Mouse (Mus musculus): ENCODE measurements around the gene Oca2. TPM values are rescaled to one million over a fixed set of nuclear protein-coding genes. Genes with fewer than 3 reads are reported as not detected.
A peak's percentile ranks its signal among the peaks of the same experiment; 100 is the strongest.

Gene Oca2
- total RNA-seq, 1 experiment from 2014 or later: 8.4 TPM

DNA sequence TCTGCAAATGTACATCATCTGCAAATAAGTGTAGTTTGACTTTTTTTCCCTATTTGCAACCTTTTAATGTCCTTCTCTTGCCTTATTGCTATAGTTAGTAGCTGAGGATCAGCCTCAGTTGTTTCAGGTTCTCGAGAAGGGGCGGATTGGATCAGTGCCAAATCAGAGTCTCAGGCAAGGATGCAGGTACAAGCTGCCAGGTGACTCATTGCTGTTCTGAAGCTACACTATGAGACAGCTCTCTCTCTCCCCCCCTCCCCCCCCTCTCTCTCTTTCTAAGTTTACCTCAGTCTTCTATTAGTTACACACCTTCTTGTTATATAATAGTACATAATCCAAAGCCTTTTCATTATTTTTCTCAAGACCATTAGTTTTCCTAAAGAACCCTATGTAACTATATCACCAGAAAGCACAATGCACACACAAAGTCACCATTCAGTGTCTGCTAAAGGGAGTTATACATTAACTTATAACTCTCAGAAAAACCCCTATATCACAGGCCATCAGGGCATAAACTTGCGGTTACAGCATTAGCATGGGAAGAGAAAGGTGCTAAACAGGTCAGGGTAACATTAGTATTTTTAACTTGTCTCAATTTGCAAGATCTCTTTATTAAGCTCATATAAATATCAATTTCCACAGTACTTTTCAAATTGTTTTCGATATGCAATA, 142.3 kb downstream of the Oca2 start:
- DNase-seq: no peak

DNA sequence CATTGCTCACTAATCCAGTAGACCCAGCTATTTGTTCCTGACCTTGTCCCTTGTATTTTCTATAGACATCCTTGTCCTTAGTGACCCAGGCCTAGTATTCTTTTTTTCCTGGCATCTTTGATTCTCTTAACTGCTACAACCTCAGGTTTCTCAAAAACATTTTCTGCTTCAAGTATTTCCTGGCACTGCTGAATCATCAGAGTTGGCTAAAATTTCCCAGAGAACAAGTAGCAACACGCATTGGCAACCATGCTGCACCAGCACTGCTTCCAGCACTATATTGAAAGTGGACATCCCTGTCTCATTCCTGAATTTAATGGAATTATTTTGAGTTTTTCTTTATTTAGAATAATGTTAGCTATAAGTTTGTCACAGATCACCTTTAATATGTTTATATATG, 143.1 kb downstream of the Oca2 start:
- no peak for DNase-seq

DNA sequence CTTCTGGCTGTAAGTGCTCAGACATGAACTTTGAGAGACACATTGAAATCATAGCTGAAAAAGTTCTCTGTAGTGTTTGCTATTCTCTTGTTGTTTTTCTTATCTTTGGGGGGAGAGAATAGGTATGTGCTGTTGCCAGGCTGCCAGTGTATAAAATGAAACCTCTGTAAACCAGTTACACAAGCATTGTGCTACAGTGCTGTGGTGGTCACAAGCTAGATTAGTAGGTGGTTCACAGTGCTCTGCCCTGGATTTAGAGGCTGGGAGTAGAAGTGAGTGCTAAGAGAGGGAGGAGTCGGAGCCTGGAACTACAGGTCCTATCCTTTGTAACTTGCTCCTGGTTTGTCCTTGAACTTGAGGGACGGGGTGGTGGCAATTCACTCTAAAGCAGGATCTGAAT, 148.7 kb downstream of the Oca2 start:
- DNase-seq: no peak

DNA sequence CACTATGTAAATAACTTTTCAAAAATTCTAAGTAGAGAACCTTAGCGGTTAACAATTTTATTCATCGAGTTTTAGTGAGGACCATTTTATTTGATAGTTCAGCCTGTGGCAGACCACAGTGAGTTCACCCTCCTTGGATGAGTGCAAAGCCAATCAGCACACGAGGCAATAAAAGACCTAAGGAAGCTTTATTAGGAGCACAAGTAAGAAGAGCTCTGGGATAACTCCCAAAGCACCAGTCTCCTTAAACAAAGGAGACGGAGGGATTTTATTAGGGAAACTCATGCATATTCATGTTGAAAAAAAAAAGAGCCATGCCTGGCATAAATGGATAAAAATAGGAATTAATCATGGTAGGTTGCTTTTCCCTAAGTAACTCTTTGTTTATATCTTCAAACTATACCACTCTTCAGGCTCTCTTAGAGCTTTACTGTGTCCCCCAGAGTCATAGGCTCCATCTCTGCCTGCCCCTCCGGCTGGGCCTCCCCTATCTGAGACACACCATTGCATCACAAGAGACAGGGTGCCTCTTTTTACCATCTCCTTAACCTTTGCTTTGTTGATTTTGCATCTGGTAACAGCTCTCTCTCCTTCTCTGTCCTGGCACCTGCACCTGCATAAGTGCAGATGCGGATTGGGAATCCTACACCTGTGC, 178.7 kb downstream of the Oca2 start:
- no peak for DNase-seq

DNA sequence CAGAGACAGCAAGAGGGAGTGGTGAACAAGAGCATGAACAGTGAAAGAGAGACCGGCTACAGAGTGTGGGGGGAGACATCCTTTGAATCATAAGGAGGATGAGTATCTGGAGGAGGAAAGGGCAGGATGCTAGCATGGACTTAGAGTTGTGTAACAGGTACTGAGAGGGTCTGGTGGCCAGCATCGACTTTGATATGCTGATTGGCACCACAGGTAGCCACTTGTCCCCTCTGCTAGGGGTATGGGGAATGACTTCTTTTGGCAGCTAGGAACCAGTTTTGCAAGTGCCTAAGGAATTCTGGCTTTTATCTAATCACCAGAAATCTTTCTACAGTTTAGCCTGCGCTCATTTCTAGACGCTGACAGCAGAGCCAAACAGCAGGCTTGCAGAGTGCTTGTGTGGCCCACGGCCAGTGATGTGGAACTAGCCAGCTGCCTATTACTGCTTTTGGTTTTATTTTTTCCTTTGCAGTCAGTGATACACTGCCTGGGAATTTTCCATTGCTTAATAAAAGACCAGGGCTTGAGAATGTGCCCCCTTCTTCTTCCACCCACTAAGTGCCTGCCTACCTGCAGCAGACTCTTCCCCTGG, 179.8 kb downstream of the Oca2 start:
- DNase-seq: peak; percentile 10

DNA sequence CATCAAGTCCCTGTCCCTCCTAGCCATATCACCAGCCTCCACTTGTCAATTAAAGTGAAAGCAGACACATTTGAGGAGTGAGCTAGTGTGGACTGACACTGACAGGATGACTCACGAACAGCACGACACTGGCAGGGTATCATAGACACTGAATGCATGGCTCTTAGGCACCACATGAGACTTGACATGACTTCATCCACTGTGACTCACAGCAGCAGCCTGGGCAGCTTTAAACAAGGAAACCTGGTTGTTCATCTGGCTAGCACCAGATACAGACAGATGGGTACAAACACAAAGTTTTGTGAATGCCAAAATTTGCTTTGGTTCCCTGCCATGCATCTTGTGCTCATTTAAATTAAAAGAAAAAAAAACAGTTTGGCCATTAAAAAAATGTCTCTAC, 182.4 kb downstream of the Oca2 start:
- DNase-seq: peak; percentile 15

DNA sequence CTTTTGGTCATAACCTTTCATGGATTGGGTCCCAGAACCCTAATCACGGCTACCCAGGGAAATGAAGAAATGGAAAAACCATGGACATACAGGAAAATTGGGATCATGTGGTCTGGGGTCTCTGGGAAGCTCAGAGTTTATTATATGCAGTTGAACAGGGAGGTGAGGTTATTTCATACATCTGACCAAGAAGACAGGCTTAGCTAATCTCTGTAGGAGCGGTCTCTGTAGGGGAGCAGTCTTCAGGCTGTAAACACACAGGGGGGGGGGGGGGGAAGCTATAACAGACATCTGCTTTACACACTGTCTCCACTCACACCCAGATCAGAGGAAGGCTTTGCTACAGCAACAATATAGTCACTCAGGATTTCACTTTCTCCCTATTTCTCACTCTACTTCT, 184.0 kb downstream of the Oca2 start:
- no peak for DNase-seq

DNA sequence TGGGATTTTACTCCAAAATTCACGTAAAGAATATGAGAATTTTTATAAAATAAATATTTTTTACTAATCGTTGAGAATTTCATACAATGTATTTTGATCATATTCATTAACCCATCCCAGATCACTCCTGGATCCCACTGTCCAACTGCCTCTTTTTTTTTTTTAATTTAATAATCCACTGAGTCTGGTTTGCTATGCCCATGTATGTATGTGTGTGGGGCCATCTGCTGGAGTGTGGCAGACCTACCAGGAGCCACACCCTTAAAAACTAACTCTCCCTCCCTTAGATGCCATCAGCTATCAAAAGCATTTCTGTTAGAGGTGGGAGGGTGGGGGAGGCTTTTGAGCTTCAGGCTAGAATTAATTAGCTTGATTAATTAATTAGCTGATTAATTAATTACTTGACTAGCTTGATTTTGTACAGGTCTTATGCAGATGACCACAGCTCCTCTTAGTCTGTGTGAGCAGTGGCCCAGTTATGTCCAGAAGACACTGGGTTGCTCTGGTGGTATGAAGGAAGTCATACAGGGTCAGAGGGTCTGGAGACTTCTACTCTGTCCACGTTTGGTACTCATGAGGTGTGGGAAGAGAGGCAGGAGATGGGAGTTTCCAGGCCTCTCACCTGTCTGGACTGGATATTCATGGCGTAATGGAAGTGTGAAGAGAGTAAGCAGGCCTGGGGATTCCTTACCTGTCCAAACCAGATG, 221.4 kb downstream of the Oca2 start:
- no peak for DNase-seq

DNA sequence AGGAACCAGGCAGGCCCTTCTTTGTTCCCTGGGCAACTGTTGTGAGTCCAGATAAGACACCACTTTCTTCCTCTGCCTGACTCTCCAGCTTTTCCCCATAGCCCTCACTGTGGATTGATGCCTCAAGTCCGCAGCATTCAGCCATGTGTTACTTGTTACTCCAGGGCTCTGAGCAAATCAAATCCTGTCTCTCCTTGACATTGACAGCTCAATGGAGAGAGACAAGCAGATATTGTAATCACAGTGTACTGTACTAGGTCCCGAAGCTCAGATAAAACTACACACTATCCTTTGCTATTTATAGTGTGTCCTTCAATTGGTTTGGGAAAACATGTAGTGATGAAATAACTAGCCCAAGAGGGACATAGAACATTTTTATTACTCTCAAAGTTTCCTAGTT, 258.7 kb downstream of the Oca2 start:
- DNase-seq: peak; percentile 14

DNA sequence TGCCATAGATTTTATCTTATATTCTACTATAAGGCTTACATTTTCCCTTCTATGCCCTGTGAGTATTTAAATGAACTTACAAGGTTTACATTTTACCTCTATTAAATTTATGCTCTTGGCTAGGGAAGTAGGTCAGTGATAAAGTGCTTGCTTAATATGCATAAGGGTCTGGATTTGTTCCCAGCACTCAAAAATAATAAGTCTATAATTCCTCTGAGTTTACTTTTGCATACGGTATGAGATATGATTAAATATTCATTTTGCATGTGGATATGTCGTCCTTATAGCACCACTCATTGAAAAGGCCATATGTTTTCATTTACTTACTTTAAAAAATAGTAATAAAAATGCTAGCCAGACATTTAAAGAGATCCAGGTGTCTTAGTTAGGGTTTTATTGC, 259.8 kb downstream of the Oca2 start:
- no peak for DNase-seq

DNA sequence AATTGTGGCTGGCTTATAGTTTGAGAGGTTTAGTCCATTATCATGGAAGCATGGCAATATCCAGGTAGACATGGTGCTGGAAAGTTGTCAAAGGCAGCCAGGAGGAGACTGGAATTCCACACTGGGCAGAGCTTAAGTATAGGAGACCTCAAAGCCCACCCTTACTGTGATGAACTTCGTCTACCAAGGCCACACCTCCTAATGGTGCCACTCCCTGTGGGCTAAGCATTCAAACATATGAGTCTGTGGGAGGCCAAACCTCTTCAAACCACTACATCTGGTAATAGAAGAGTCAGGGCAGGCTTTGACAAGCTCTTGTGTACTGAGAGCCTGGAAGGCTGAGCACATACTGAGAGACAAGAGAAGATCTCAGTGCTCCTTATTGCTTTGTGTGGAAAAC, 260.2 kb downstream of the Oca2 start:
- no peak for DNase-seq

DNA sequence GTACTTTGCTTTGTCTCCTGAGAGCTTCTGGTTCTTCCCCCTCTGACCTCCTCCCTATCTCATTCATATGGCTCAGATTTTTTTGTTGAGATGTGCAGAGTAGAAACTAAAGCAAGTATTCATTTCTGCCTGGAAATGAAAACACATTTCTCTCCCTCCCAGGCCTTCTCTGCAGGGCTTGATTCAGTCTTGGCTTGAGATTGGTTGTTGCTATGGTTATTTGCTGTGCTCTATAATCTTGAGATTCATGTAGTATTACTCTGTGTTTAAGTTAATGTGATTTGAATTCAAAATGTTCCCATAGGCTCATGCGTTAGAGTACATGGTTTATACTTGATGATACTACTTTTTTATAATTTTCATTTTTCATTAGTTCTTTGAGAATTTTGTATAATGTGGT, 260.9 kb downstream of the Oca2 start:
- DNase-seq: no peak

DNA sequence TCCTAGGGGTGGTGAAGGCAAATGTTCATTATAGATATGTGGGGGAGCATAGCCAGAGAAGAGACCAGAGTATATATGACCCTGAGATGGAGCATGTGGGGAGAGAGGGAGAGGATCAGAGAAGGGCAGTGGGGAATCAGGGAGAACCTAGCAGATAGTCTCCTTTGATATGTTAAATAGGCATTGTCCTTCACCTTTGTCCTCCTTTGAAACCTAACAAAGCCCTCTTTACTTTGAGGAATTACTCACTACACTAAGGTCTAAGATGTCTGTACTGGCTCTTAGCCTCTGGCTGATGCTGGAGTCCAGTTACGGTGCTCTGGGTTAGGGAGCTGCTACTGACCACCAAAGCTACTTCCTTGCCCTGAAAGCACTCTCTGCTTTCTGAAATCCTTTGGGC, 279.0 kb downstream of the Oca2 start:
- DNase-seq: no peak

DNA sequence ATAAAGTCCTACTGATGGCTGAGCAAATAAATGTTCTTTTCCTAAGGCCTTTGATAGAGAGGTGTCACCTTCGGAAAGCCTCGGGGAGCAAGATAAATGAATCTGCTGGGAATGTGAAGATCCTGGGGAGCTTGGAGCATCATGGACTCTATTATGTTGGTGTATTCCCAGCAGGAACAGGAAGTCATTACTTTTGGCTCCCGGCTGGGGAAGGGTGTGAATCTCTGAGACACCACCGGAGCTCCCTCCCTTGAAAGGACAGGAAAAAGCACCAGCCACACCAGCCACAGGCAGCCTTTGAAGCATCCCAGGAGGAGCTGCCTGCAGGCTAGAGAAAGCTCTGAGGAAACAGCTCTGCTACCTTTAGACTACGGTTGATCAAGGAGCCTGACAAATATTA, 280.2 kb downstream of the Oca2 start:
- no peak for DNase-seq

DNA sequence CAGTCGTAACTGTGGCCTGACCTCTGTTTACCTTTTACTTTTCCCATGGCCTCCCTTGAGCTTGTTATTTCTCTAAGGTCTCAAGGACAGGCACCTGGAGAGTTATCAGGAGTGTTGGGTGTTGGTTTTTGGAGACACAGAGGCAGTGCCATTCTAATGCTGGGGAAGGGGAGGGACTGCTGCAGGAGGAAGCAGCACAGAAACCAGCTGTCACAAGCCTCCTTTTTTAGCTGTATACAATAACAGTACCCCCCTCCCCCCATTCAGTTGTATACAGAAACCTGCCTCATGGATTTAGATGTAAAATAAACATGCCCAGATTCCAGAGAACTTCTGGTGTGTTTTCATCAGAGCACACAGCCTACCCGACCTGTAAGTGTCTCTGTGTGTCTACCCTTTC, 295.3 kb downstream of the Oca2 start:
- no peak for DNase-seq

DNA sequence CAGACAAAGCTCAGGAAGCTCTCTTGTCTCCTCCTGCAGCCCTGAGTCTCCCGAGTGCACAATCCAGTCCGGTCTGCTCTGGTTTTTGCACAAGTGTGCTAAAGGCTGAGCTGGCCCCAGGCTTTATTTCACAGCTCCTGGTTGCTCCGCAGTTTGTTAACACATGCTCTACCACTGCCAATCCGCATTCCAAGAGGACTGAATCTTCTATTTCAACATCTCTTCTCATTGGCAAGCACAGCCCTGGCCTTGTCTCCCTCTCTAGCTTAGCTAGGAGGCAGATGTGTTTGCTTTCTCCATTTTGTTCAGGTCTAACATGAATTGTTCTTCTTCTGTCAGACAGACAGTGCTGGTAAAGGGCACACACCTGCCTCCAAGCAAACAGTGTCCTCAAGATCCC, 309.7 kb downstream of the Oca2 start:
- DNase-seq: peak; percentile 54

DNA sequence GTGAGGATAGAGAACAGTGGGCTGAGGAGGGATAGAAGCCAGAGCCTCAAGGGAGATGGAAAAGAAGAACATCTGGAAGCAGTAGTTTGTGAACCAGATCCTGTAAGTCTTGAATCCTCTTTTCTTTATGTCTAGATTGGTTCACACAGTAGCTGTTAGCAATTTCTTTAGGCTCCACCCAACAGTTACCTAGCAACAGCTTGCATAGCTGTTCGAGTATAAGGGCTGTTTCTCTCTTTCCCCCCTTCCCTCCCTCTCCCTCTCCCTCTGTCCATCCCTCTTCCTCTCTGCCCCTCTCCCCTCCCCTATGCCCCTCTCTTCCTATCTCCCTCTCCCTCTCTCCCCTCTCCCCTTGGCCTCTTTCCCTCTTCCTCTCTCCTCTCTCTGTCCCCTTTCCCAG, 312.2 kb downstream of the Oca2 start:
- no peak for DNase-seq

Other genes starting within 250 kb of the Oca2 start
- 5.8 TPM in 2 replicates for gene Nipa1, start 219.8 kb upstream of the Oca2 start, total RNA-seq (2021)
- gene Herc2, start 189.6 kb upstream of the Oca2 start, total RNA-seq (2021): 55.7 and 60.6 TPM in 2 replicates

Data from adrenal gland, postnatal 14 days (tissue).